Mouse (Mus musculus) stomach, postnatal 0 days (tissue): Measurements from ENCODE around the gene Trp53i11. TPM values are rescaled to one million over a fixed set of nuclear protein-coding genes. Genes with fewer than 3 reads are reported as not detected.

Experiments
- ATAC-seq: fragments of 200-750 bp; cut with Nextera tagmentation; 2 replicates; pipeline ENCODE4 v1.8.0; 2017; ENCODE audit not compliant: low FRiP score, low TSS enrichment
- DNase-seq: peaks from one replicate; pipeline ENCODE4 v3.0.0-alpha.2; 2016; ENCODE audit warnings: low spot score
- H3K27ac ChIP-seq: fragments of 300-500 bp; sonication (generic); replicated peaks from 2 replicates; pipeline ENCODE4 v1.5.1; 2014; ENCODE audit warnings: mild to moderate bottlenecking, control low read depth
- H3K27me3 ChIP-seq: fragments of 300-500 bp; sonication (generic); 2 replicates; pipeline ENCODE4 v1.6.1; 2014; ENCODE audit warnings: low read length; ENCODE audit not compliant: control insufficient read depth, insufficient read depth
- H3K36me3 ChIP-seq: fragments of 300-500 bp; sonication (generic); 2 replicates; pipeline ENCODE4 v1.6.1; 2014; ENCODE audit warnings: low read length, mixed read lengths; ENCODE audit not compliant: control insufficient read depth, insufficient read depth
- H3K4me1 ChIP-seq: fragments of 300-500 bp; sonication (generic); replicated peaks from 2 replicates; pipeline ENCODE4 v1.6.1; 2014; ENCODE audit warnings: antibody characterized with exemption; ENCODE audit not compliant: control insufficient read depth, insufficient read depth
- H3K4me2 ChIP-seq: fragments of 300-500 bp; sonication (generic); replicated peaks from 2 replicates; pipeline ENCODE4 v1.6.1; 2014; ENCODE audit warnings: low read depth, mild to moderate bottlenecking, control low read depth, moderate library complexity
- H3K4me3 ChIP-seq: fragments of 300-500 bp; sonication (generic); 2 replicates; pipeline ENCODE4 v1.5.1; 2014; ENCODE audit warnings: low read depth, low read length, control low read depth
- H3K9ac ChIP-seq: fragments of 300-500 bp; sonication (generic); 2 replicates; pipeline ENCODE4 v1.6.1; 2014; ENCODE audit warnings: mild to moderate bottlenecking, low read length, control low read depth, mixed read lengths
- H3K9me3 ChIP-seq: fragments of 300-500 bp; sonication (generic); 2 replicates; pipeline ENCODE4 v1.6.1; 2016; ENCODE audit warnings: low read length; ENCODE audit not compliant: control insufficient read depth
- CTCF ChIP-seq: IDR thresholded peaks from 2 replicates; pipeline ENCODE4 v1.5.1; 2016; ENCODE audit warnings: antibody characterized with exemption, low read depth, mild to moderate bottlenecking, moderate library complexity
- EP300 ChIP-seq: optimal IDR thresholded peaks from 2 replicates; pipeline ENCODE3; 2016; ENCODE audit warnings: antibody characterized with exemption
- WGBS: fragments of 180-500 bp; shearing (Covaris S2); extraction: QIAGEN DNeasy Blood & Tissue Kit; methylation state at CpG from one replicate; pipeline ENCODE4 v1.1.7; 2014; 5-methylcytosine and 5-hydroxymethylcytosine counted together
- polyA plus RNA-seq: library from polyadenylated mRNA; unstranded; fragments of >200 nt; fragmentation: Nextera tagmentation; extraction: Ambion mirVana; gene quantifications from 2 replicates; pipeline ENCODE4 v1.2.1, GENCODE M21; 2015

Gene Trp53i11
- polyA plus RNA-seq, 1 experiment from 2014 or later = 17.3 TPM

DNA sequence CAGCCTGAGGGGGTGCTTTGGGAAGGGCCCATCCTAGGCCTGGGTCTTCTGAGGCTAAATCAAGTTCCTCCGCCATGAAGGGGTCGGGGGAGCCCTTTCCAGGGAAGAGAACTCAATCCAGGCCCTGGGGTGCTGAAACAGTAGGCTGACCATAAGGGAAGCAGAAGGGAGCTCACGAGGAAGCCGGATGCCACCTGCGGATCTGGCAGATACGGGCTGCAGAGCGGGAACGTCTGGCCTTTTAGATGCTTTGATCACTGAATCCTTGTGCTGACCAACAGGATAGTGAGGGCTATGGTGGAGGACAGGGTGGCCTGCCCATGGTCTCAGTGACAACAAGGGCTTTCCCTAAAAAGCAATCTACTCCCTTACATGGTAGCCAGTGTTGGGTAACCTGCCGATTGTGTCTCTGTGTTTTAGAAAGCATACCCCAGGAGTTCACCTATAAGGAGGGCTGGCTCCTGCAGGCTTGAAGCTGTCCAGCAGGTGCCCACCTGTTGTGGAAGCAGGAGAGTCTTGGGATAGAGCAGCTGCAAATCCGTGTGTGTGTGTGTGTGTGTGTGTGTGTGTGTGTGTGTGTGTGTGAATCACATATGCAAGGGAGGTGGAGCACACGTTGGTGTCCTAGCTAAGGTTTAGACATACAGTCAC, 56.2 kb downstream of the Trp53i11 start:
- H3K4me3 ChIP-seq = no peak overlapping the region
- H3K4me1 ChIP-seq = no peaks in the 10 kb centered on the region
- H3K9ac ChIP-seq = no peak overlapping the region
- no peaks in the 10 kb centered on the region for H3K9me3 ChIP-seq
- H3K27me3 ChIP-seq = 0 out of 2 replicates have a peak, but pooled peaks cover 2% of the 10 kb centered on the region
- ATAC-seq (no peak), DNase-seq (no peak)
- no peak overlapping the region for H3K4me2 ChIP-seq
- no peaks in the 10 kb centered on the region for H3K36me3 ChIP-seq
- no peak for TF ChIP-seq EP300
- no peak for TF ChIP-seq CTCF
- no peak overlapping the region for H3K27ac ChIP-seq
- 77% methylated on average over 11 of the region's 11 CpGs for WGBS

DNA sequence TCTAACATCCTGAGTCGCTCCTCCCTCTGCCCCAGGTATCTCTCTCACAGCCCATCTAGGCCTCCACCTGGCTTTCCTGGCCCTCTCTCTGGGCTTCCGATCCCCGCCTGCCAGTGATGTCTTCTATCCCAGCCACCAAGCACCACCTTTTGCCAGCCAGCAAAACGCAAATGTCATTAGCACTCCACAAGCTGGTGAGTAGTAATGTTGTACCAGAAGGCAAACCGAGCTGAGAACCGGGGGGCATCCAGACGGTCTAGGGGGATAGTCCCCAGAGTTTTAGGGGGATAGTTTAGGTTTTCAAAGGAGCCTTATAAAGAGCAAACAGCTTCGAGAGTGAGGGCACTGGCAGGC, 56.7 kb downstream of the Trp53i11 start:
- whole genome bisulfite sequencing = 85% methylated on average over 8 of the region's 8 CpGs
- Histone ChIP-seq H3K9ac (no peak overlapping the region), H3K4me2 (no peak overlapping the region), H3K4me3 (no peak overlapping the region), H3K4me1 (no peaks in the 10 kb centered on the region), H3K9me3 (no peaks in the 10 kb centered on the region), H3K36me3 (no peaks in the 10 kb centered on the region), H3K27me3 (0 out of 2 replicates have a peak, but pooled peaks cover 2% of the 10 kb centered on the region), H3K27ac (no peak overlapping the region)
- ATAC-seq = no peak
- no peak for DNase-seq
- no peak for TF ChIP-seq EP300
- no peak for TF ChIP-seq CTCF

DNA sequence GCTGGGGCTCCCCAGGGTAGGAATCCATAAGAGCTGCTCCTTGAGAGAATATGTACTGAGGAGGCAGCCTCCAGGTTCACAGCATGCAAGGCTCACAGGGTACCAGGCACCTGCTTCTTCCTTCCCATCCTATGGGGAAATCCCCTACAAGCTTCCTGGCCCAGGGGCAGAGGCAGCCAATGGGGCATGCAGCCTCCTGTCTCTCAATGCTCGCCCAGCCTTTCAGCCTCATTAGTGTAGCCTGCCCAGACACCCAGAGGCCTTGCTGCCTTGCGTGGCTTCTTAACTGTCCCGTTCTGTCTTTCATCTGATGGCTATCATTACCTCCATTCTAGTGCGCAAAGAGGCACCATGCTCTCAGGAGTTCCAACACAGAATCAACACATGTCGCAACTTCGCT, 61.7 kb downstream of the Trp53i11 start:
- no peaks in the 10 kb centered on the region for H3K36me3 ChIP-seq
- 0 out of 2 replicates have a peak, but pooled peaks cover 2% of the 10 kb centered on the region for H3K27me3 ChIP-seq
- ATAC-seq (no peak), DNase-seq (no peak)
- H3K27ac ChIP-seq = no peak overlapping the region
- 77% methylated on average over 6 of the region's 6 CpGs for WGBS
- H3K4me3 ChIP-seq = no peak overlapping the region
- no peak overlapping the region for H3K9ac ChIP-seq
- H3K4me2 ChIP-seq = no peak overlapping the region
- no peaks in the 10 kb centered on the region for H3K9me3 ChIP-seq
- TF ChIP-seq CTCF (no peak), EP300 (no peak)
- H3K4me1 ChIP-seq = no peaks in the 10 kb centered on the region

DNA sequence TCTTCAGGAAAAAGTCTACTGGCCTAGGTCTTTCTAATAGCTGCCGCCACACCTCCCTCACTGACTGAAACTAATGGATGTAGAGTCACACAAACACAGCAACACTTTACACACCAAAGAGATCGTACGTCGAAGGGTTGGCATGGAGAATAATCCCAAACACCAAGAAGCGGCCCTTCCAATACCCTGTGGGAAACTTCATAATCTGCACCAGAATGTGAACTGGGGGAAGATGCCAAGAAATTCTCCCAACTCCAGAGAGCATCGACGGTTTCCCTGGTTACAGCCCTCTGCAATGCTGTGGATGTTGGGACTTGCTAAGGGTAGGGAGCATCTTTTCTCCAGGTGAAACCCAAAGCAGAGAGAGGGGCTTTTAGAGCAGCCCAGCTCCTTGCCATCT, 63.3 kb downstream of the Trp53i11 start:
- DNase-seq = no peak
- H3K27me3 ChIP-seq = no peaks in the 10 kb centered on the region
- H3K4me1 ChIP-seq = no peaks in the 10 kb centered on the region
- H3K9ac ChIP-seq = no peak overlapping the region
- TF ChIP-seq EP300 (no peak), CTCF (no peak)
- no peak overlapping the region for H3K27ac ChIP-seq
- H3K36me3 ChIP-seq = no peaks in the 10 kb centered on the region
- no peak for ATAC-seq
- H3K4me2 ChIP-seq = no peak overlapping the region
- 83% methylated on average over 7 of the region's 7 CpGs for WGBS
- no peaks in the 10 kb centered on the region for H3K9me3 ChIP-seq
- H3K4me3 ChIP-seq = no peak overlapping the region

Other genes starting within 250 kb of the Trp53i11 start
- 5.8 and 6.2 TPM in 2 replicates for gene Prdm11, start 141.4 kb upstream of the Trp53i11 start, polyA plus RNA-seq
- 8.2 and 8.7 TPM in 2 replicates for gene Tspan18, start 147.0 kb downstream of the Trp53i11 start, polyA plus RNA-seq